Comparison of ENCODE assay signal across 16 mouse cellular contexts in genomic region chr11:58999158-58999557, GRCm38 (mm10). TPM values are rescaled to one million over a fixed set of nuclear protein-coding genes. Genes with fewer than 3 reads are reported as not detected.
A peak's percentile ranks its signal among the peaks of the same experiment; 100 is the strongest.
DNase-seq lines count a peak whose midpoint lies in the region; ATAC-seq and TF ChIP-seq lines count a peak whose summit lies in the region.
"Had no signal": no experiment of that assay in that cellular context is flagged by ENCODE, and none has a peak within 500 bp of the region (broad histone marks: within the 10 kb centered on the region; RNA-seq: fewer than 3 reads in every experiment).

No protein-coding gene starts in this region.

- 32% methylated on average over 10 of the region's 11 CpGs for WGBS in lung, postnatal 0 days
- 12% methylated on average over 11 of the region's 11 CpGs for WGBS in heart, postnatal 0 days

- H3K27ac ChIP-seq in lung, postnatal 0 days (ENCODE audit: low read length), result no peak overlapping the region
- peak overlapping the region; percentile 84 for H3K27ac ChIP-seq in heart, postnatal 0 days (ENCODE audit: low read depth)
- H3K27ac ChIP-seq in layer of hippocampus, adult 2 months, result no peak overlapping the region
- H3K27ac ChIP-seq: lung, embryonic 15.5 days; stomach, embryonic 15.5 days had no signal

- TF ChIP-seq EP300 in lung, postnatal 0 days (IDR thresholded peaks at IDR 0.05), result no peak
- no peak for TF ChIP-seq EP300 in heart, postnatal 0 days (IDR thresholded peaks at IDR 0.05; ENCODE audit: low read depth)

- TF ChIP-seq CTCF in lung, postnatal 0 days (IDR thresholded peaks at IDR 0.05), result no peak
- TF ChIP-seq CTCF in heart, postnatal 0 days (IDR thresholded peaks at IDR 0.05; ENCODE audit: low read depth), result no peak
- no peak for TF ChIP-seq CTCF in layer of hippocampus, adult 2 months (conservative IDR thresholded peaks at IDR 0.05)

- H3K9ac ChIP-seq in lung, postnatal 0 days (replicated peaks; ENCODE audit: low read depth), result no peak overlapping the region
- H3K9ac ChIP-seq in heart, postnatal 0 days (replicated peaks; ENCODE audit: low read depth, low read length), result peak overlapping the region; percentile 48; the same call in 1 of the 2 replicates
- H3K9ac ChIP-seq: lung, embryonic 15.5 days; stomach, embryonic 15.5 days had no signal

- no peak for ATAC-seq in lung, postnatal 0 days
- peak; percentile 62 for ATAC-seq in heart, postnatal 0 days (ENCODE audit: insufficient read depth, low read depth)
- ATAC-seq: forebrain, embryonic 16.5 days; hindbrain, embryonic 16.5 days had no signal

- H3K36me3 ChIP-seq in lung, postnatal 0 days (ENCODE audit: insufficient read depth, low read length), result no peaks in the 10 kb centered on the region
- peaks cover 23% of the 10 kb centered on the region for H3K36me3 ChIP-seq in heart, postnatal 0 days (replicated peaks; ENCODE audit: control insufficient read depth, insufficient read depth, low read length)
- H3K36me3 ChIP-seq: lung, embryonic 15.5 days; stomach, embryonic 15.5 days had no signal

- H3K4me3 ChIP-seq in lung, postnatal 0 days (ENCODE audit: low read depth, low read length), result no peak overlapping the region
- H3K4me3 ChIP-seq in heart, postnatal 0 days (ENCODE audit: low read depth, low read length), result peak overlapping the region; percentile 40
- no peak overlapping the region for H3K4me3 ChIP-seq in layer of hippocampus, adult 2 months
- H3K4me3 ChIP-seq: lung, embryonic 15.5 days; stomach, embryonic 15.5 days had no signal

- H3K9me3 ChIP-seq in lung, postnatal 0 days (ENCODE audit: low read length), result no peaks in the 10 kb centered on the region
- H3K9me3 ChIP-seq in heart, postnatal 0 days (replicated peaks; ENCODE audit: control insufficient read depth, low read length), result no peaks in the 10 kb centered on the region
- H3K9me3 ChIP-seq: lung, embryonic 15.5 days; stomach, embryonic 15.5 days had no signal

- peaks cover 4% of the 10 kb centered on the region; the same call in 1 of the 2 replicates for H3K27me3 ChIP-seq in lung, postnatal 0 days (replicated peaks; ENCODE audit: insufficient read depth, low read length)
- peaks cover 5% of the 10 kb centered on the region; the same call in 1 of the 2 replicates for H3K27me3 ChIP-seq in heart, postnatal 0 days (ENCODE audit: control insufficient read depth, insufficient read depth, low read length)

- no peak overlapping the region for H3K4me2 ChIP-seq in lung, postnatal 0 days (replicated peaks; ENCODE audit: low read depth, low read length)
- H3K4me2 ChIP-seq in heart, postnatal 0 days (ENCODE audit: low read depth, low read length), result peak overlapping the region; percentile 64
- H3K4me2 ChIP-seq: lung, embryonic 15.5 days; stomach, embryonic 15.5 days had no signal

- DNase-seq in adrenal gland, adult (ENCODE audit: inconsistent age in 2 of 2, low spot score in 1 of 2), result peak; percentile 42 to 47
- no peak for DNase-seq in adrenal gland, postnatal 36 days
- DNase-seq in lung, postnatal 10 days, result peak; percentile 55
- DNase-seq in lung, postnatal 0 days (ENCODE audit: low spot score), result no peak
- DNase-seq in heart, postnatal 0 days (ENCODE audit: low spot score), result peak; percentile 89
- DNase-seq in lung, postnatal 36 days, result peak; percentile 35
- DNase-seq in layer of hippocampus, adult 2 months (ENCODE audit: low spot score in 2 of 2), result no peak
- DNase-seq in cerebellum, postnatal 14 days, result no peak
- DNase-seq: adrenal gland, postnatal 25 days; cerebellum, adult 11-12 months; gastrocnemius, postnatal 36 days; midbrain, embryonic 14.5 days had no signal

- H3K4me1 ChIP-seq in lung, postnatal 0 days (ENCODE audit: insufficient read depth, low read depth, low read length), result no peaks in the 10 kb centered on the region
- H3K4me1 ChIP-seq in heart, postnatal 0 days (ENCODE audit: control insufficient read depth, insufficient read depth), result peaks cover 69% of the 10 kb centered on the region

RNA-seq across cellular contexts. Expression of gene Trim11, which starts 21.3 kb away (rescaled TPM):
- total RNA-seq in adrenal gland, postnatal 36 days (2021), result 10 to 100 TPM; 23.7 to 25.5 TPM
- 19.1 and 20.2 TPM in 2 replicates for polyA plus RNA-seq in lung, postnatal 0 days (2015; fragmentation: Nextera tagmentation; extraction: Ambion mirVana)
- 36.8 and 37.4 TPM in 2 replicates for total RNA-seq in heart, postnatal 0 days (2014; rRNA removed; ENCODE audit: low replicate concordance)
- polyA plus RNA-seq in heart, postnatal 0 days (2015; fragmentation: Nextera tagmentation; extraction: Ambion mirVana), result 26.0 and 26.5 TPM in 2 replicates
- 10 to 100 TPM; 32.5 to 35.5 TPM for total RNA-seq in layer of hippocampus, adult 2 months (2021)

RNA-seq across cellular contexts. Expression of gene Hist3h2a, which starts 44.7 kb away (rescaled TPM):
- 10 to 100 TPM; 20.0 to 21.8 TPM for total RNA-seq in adrenal gland, postnatal 36 days (2021)
- 21.6 and 28.6 TPM in 2 replicates for polyA plus RNA-seq in lung, postnatal 0 days (2015; fragmentation: Nextera tagmentation; extraction: Ambion mirVana)
- 90.4 and 94.8 TPM in 2 replicates for total RNA-seq in heart, postnatal 0 days (2014; rRNA removed; ENCODE audit: low replicate concordance)
- 43.1 and 63.4 TPM in 2 replicates for polyA plus RNA-seq in heart, postnatal 0 days (2015; fragmentation: Nextera tagmentation; extraction: Ambion mirVana)
- total RNA-seq in layer of hippocampus, adult 2 months (2021), result 10 to 100 TPM; 66.0 to 69.3 TPM

RNA-seq across cellular contexts. Expression of gene Trim17, which starts 44.7 kb away (rescaled TPM):
- under 1 TPM; 0.10 to 0.26 TPM for total RNA-seq in adrenal gland, postnatal 36 days (2021)
- 0.62 and 0.83 TPM in 2 replicates for polyA plus RNA-seq in lung, postnatal 0 days (2015; fragmentation: Nextera tagmentation; extraction: Ambion mirVana)
- 0.62 TPM in 1 of 2 replicates, not detected in the other for total RNA-seq in heart, postnatal 0 days (2014; rRNA removed; ENCODE audit: low replicate concordance)
- polyA plus RNA-seq in heart, postnatal 0 days (2015; fragmentation: Nextera tagmentation; extraction: Ambion mirVana), result 0.26 and 0.33 TPM in 2 replicates
- 1 to 10 TPM; 5.3 to 6.5 TPM for total RNA-seq in layer of hippocampus, adult 2 months (2021)

RNA-seq across cellular contexts. Expression of gene Hist3h2ba, which starts 50.4 kb away (rescaled TPM):
- total RNA-seq in adrenal gland, postnatal 36 days (2021), result 1 to 10 TPM; 4.5 to 5.8 TPM
- 2.6 TPM in 2 replicates for polyA plus RNA-seq in lung, postnatal 0 days (2015; fragmentation: Nextera tagmentation; extraction: Ambion mirVana)
- 26.3 and 44.3 TPM in 2 replicates for total RNA-seq in heart, postnatal 0 days (2014; rRNA removed; ENCODE audit: low replicate concordance)
- polyA plus RNA-seq in heart, postnatal 0 days (2015; fragmentation: Nextera tagmentation; extraction: Ambion mirVana), result 7.0 and 8.2 TPM in 2 replicates
- 100 to 1,000 TPM in 1 of 2 experiments, 10 to 100 TPM in 1; 91.3 to 103 TPM for total RNA-seq in layer of hippocampus, adult 2 months (2021)

Comparison
In these comparisons a context has a peak if more than half of its experiments do, and no peak if none do; other contexts are left out.
1. DNase-seq: peak in adrenal gland, adult (2 of 2), lung, postnatal 10 days (single experiment), heart, postnatal 0 days (single experiment) and lung, postnatal 36 days (single experiment); none in adrenal gland, postnatal 36 days (0 of 2), lung, postnatal 0 days (single experiment), layer of hippocampus, adult 2 months (0 of 2) and cerebellum, postnatal 14 days (0 of 2).